Mouse (Mus musculus): ENCODE data around the gene Palm.
A peak's percentile ranks its signal among the peaks of the same experiment; 100 is the strongest.

Gene Palm

GRCm38 (mm10) chr10:79797326-79797725, 4.0 kb downstream of the Palm start:
- peak; percentile 53 for DNase-seq (ENCODE audit: low read depth, low spot score)

- no peak for DNase-seq (ENCODE audit: low read depth, low spot score)
These were observed 5.0 kb downstream of the Palm start for GRCm38 (mm10) chr10:79798289-79798928.

- DNase-seq (ENCODE audit: low read depth, low spot score), result no peak
These were observed 7.1 kb downstream of the Palm start for GRCm38 (mm10) chr10:79800508-79800907.

GRCm38 (mm10) chr10:79801837-79802236, 8.5 kb downstream of the Palm start:
- no peak for DNase-seq (ENCODE audit: low read depth, low spot score)

- peak; percentile 83 for DNase-seq (ENCODE audit: low read depth, low spot score)
These were observed 9.1 kb downstream of the Palm start for GRCm38 (mm10) chr10:79802331-79802971.

GRCm38 (mm10) chr10:79803716-79804323, 10.4 kb downstream of the Palm start:
- no peak for DNase-seq (ENCODE audit: low read depth, low spot score)

- DNase-seq (ENCODE audit: low read depth, low spot score), result no peak
These were observed 12.3 kb downstream of the Palm start for GRCm38 (mm10) chr10:79805636-79806035.

- no peak for DNase-seq (ENCODE audit: low read depth, low spot score)
These were observed 13.0 kb downstream of the Palm start for GRCm38 (mm10) chr10:79806331-79806730.

GRCm38 (mm10) chr10:79806972-79807371, 13.6 kb downstream of the Palm start:
- DNase-seq (ENCODE audit: low read depth, low spot score), result no peak

GRCm38 (mm10) chr10:79807826-79808225, 14.5 kb downstream of the Palm start:
- DNase-seq (ENCODE audit: low read depth, low spot score), result no peak

- no peak for DNase-seq (ENCODE audit: low read depth, low spot score)
These were observed 15.4 kb downstream of the Palm start for GRCm38 (mm10) chr10:79808728-79809127.

- DNase-seq (ENCODE audit: low read depth, low spot score), result peak; percentile 47
These were observed 18.6 kb downstream of the Palm start for GRCm38 (mm10) chr10:79811736-79812637.

- no peak for DNase-seq (ENCODE audit: low read depth, low spot score)
These were observed 21.0 kb downstream of the Palm start for GRCm38 (mm10) chr10:79814271-79814842.

GRCm38 (mm10) chr10:79815671-79816494, 22.5 kb downstream of the Palm start:
- no peak for DNase-seq (ENCODE audit: low read depth, low spot score)

- DNase-seq (ENCODE audit: low read depth, low spot score), result no peak
These were observed 23.7 kb downstream of the Palm start for GRCm38 (mm10) chr10:79817111-79817510.

GRCm38 (mm10) chr10:79818225-79818624, 24.9 kb downstream of the Palm start:
- DNase-seq (ENCODE audit: low read depth, low spot score), result no peak

- no peak for DNase-seq (ENCODE audit: low read depth, low spot score)
These were observed 26.2 kb downstream of the Palm start for GRCm38 (mm10) chr10:79819606-79820005.

- DNase-seq (ENCODE audit: low read depth, low spot score), result no peak
These were observed 26.9 kb downstream of the Palm start for GRCm38 (mm10) chr10:79820277-79820676.

- DNase-seq (ENCODE audit: low read depth, low spot score), result no peak
These were observed 27.4 kb downstream of the Palm start, which contains the start of gene Misp for GRCm38 (mm10) chr10:79820782-79821181. Gene Misp (plus strand): TSS chr10:79820989.

GRCm38 (mm10) chr10:79821731-79822130, 28.4 kb downstream of the Palm start:
- DNase-seq (ENCODE audit: low read depth, low spot score), result no peak

GRCm38 (mm10) chr10:79822372-79822771, 29.0 kb downstream of the Palm start:
- DNase-seq (ENCODE audit: low read depth, low spot score), result no peak
